9 mouse cellular contexts compared by ENCODE assay signal in the genomic region with DNA sequence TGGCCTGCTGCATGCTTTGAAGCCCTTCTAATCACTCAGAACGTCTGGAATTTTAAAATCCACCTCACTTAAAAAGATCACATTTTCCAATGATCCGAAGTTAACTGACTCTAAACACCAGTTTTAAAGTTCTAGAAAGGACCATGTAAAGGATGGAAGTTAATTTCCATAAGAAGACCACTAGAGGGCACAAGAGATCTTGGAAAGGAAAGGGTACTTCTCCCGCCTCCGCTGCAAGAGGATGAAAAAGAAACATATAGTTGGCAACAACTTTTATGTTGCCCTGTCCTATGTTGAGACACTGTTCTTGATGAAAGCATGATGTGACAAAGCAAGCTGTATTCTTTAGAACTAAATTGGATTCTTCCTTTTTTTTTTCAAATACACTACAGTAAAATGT. TPM values are rescaled to one million over a fixed set of nuclear protein-coding genes. Genes with fewer than 3 reads are reported as not detected.
A peak's percentile ranks its signal among the peaks of the same experiment; 100 is the strongest.
DNase-seq lines count a peak whose midpoint lies in the region; ATAC-seq and TF ChIP-seq lines count a peak whose summit lies in the region.
"Had no signal": no experiment of that assay in that cellular context is flagged by ENCODE, and none has a peak within 500 bp of the region (broad histone marks: within the 10 kb centered on the region; RNA-seq: fewer than 3 reads in every experiment).

No protein-coding gene starts in this region.

- peak; percentile 87 for TF ChIP-seq CTCF in forebrain, postnatal 0 days (IDR thresholded peaks at IDR 0.05; ENCODE audit: low read depth)

- peaks cover 5% of the 10 kb centered on the region for H3K4me1 ChIP-seq in midbrain, embryonic 11.5 days (ENCODE audit: control insufficient read depth, insufficient read depth, low read length)
- H3K4me1 ChIP-seq in midbrain, embryonic 10.5 days = peaks cover 13% of the 10 kb centered on the region
- no peaks in the 10 kb centered on the region for H3K4me1 ChIP-seq in forebrain, postnatal 0 days (ENCODE audit: insufficient read depth)

- 13% methylated on average over 4 of the region's 4 CpGs for WGBS in midbrain, embryonic 11.5 days
- 18% methylated on average over 4 of the region's 4 CpGs for WGBS in midbrain, embryonic 10.5 days
- WGBS in forebrain, postnatal 0 days = 9% methylated on average over 4 of the region's 4 CpGs

- no peaks in the 10 kb centered on the region for H3K9me3 ChIP-seq in midbrain, embryonic 11.5 days (ENCODE audit: control insufficient read depth, low read length)
- no peaks in the 10 kb centered on the region for H3K9me3 ChIP-seq in midbrain, embryonic 10.5 days (replicated peaks)
- no peaks in the 10 kb centered on the region for H3K9me3 ChIP-seq in forebrain, postnatal 0 days (ENCODE audit: low read length)

- H3K27ac ChIP-seq in midbrain, embryonic 11.5 days (ENCODE audit: low read depth, low read length) = no peak overlapping the region
- no peak overlapping the region for H3K27ac ChIP-seq in midbrain, embryonic 10.5 days (replicated peaks)
- H3K27ac ChIP-seq in forebrain, postnatal 0 days (ENCODE audit: low read depth, low read length) = no peak overlapping the region

- H3K36me3 ChIP-seq in midbrain, embryonic 11.5 days (ENCODE audit: control insufficient read depth, insufficient read depth, low read length) = no peaks in the 10 kb centered on the region
- no peaks in the 10 kb centered on the region for H3K36me3 ChIP-seq in midbrain, embryonic 10.5 days
- H3K36me3 ChIP-seq in forebrain, postnatal 0 days (ENCODE audit: insufficient read depth) = no peaks in the 10 kb centered on the region

- no peaks in the 10 kb centered on the region for H3K27me3 ChIP-seq in midbrain, embryonic 11.5 days (ENCODE audit: control insufficient read depth, insufficient read depth, low read length)
- H3K27me3 ChIP-seq in midbrain, embryonic 10.5 days (ENCODE audit: low read depth, poor library complexity, severe bottlenecking) = peaks cover 18% of the 10 kb centered on the region
- no peaks in the 10 kb centered on the region for H3K27me3 ChIP-seq in forebrain, postnatal 0 days (ENCODE audit: insufficient read depth, low read length)

- ATAC-seq in midbrain, embryonic 11.5 days (ENCODE audit: low FRiP score) = peak; percentile 33; the same call in 1 of the 2 replicates
- peak; percentile 80 for ATAC-seq in forebrain, postnatal 0 days

- no peak overlapping the region for H3K4me3 ChIP-seq in midbrain, embryonic 11.5 days (ENCODE audit: low read depth, low read length)
- H3K4me3 ChIP-seq in midbrain, embryonic 10.5 days = no peak overlapping the region
- no peak overlapping the region for H3K4me3 ChIP-seq in forebrain, postnatal 0 days (ENCODE audit: low read depth, low read length)

- peak; percentile 10 to 54 for DNase-seq in heart, adult 18-20 months
- DNase-seq in heart, postnatal 4 days = no peak
- peak; percentile 90 for DNase-seq in midbrain, embryonic 11.5 days (ENCODE audit: low spot score, missing footprints)
- DNase-seq in midbrain, embryonic 10.5 days (ENCODE audit: low spot score) = no peak
- DNase-seq in forebrain, postnatal 0 days = peak; percentile 69
- peak; percentile 82 for DNase-seq in retina, embryonic 14.5 days (ENCODE audit: low spot score)
- DNase-seq in adrenal gland, postnatal 25 days = no peak
- no peak for DNase-seq in spleen, postnatal 10 days (ENCODE audit: low spot score in 2 of 2)

- no peak overlapping the region for H3K9ac ChIP-seq in midbrain, embryonic 11.5 days (ENCODE audit: low read length)
- no peak overlapping the region for H3K9ac ChIP-seq in forebrain, postnatal 0 days

- H3K4me2 ChIP-seq in midbrain, embryonic 11.5 days = no peak overlapping the region
- no peak overlapping the region for H3K4me2 ChIP-seq in forebrain, postnatal 0 days (ENCODE audit: low read depth)

RNA-seq across cellular contexts. Expression of a gene that starts 22.6 kb away (rescaled TPM):
- 10 to 100 TPM; 18.0 to 19.7 TPM for total RNA-seq in heart, adult 18-20 months (2021)
- total RNA-seq in heart, postnatal 4 days (2021) = 10 to 100 TPM; 17.5 to 18.7 TPM
- 44.2 and 46.6 TPM in 2 replicates for polyA plus RNA-seq in midbrain, embryonic 11.5 days (2014; fragmentation: Nextera tagmentation; extraction: Ambion mirVana)
- polyA plus RNA-seq in midbrain, embryonic 10.5 days (2016; fragmentation: Nextera tagmentation; extraction: Ambion mirVana) = 34.7 and 38.7 TPM in 2 replicates
- total RNA-seq in forebrain, postnatal 0 days (2014; rRNA removed) = 24.5 and 30.5 TPM in 2 replicates
- 13.0 and 15.5 TPM in 2 replicates for polyA plus RNA-seq in forebrain, postnatal 0 days (2015; fragmentation: Nextera tagmentation; extraction: Ambion mirVana)
- total RNA-seq in adrenal gland, postnatal 25 days (2021) = 27.1 and 28.9 TPM in 2 replicates

RNA-seq across cellular contexts. Expression of a gene that starts 22.9 kb away (rescaled TPM):
- total RNA-seq in heart, adult 18-20 months (2021) = 1 to 10 TPM in 1 of 2 experiments, under 1 TPM in 1; 0.37 to 1.2 TPM
- total RNA-seq in heart, postnatal 4 days (2021) = under 1 TPM; 0.41 to 0.79 TPM
- 0.87 and 1.2 TPM in 2 replicates for polyA plus RNA-seq in midbrain, embryonic 11.5 days (2014; fragmentation: Nextera tagmentation; extraction: Ambion mirVana)
- 0.75 and 0.78 TPM in 2 replicates for polyA plus RNA-seq in midbrain, embryonic 10.5 days (2016; fragmentation: Nextera tagmentation; extraction: Ambion mirVana)
- total RNA-seq in forebrain, postnatal 0 days (2014; rRNA removed) = 2.5 and 7.4 TPM in 2 replicates
- polyA plus RNA-seq in forebrain, postnatal 0 days (2015; fragmentation: Nextera tagmentation; extraction: Ambion mirVana) = 2.3 and 3.9 TPM in 2 replicates
- 22.5 and 31.1 TPM in 2 replicates for total RNA-seq in adrenal gland, postnatal 25 days (2021)
- polyA plus RNA-seq: small intestine, adult 2 months had no signal

RNA-seq across cellular contexts. Expression of a gene that starts 55.6 kb away (rescaled TPM):
- 10 to 100 TPM; 82.5 to 82.7 TPM for total RNA-seq in heart, adult 18-20 months (2021)
- 100 to 1,000 TPM; 120 to 123 TPM for total RNA-seq in heart, postnatal 4 days (2021)
- 147 and 151 TPM in 2 replicates for polyA plus RNA-seq in midbrain, embryonic 11.5 days (2014; fragmentation: Nextera tagmentation; extraction: Ambion mirVana)
- polyA plus RNA-seq in midbrain, embryonic 10.5 days (2016; fragmentation: Nextera tagmentation; extraction: Ambion mirVana) = 150 and 151 TPM in 2 replicates
- 124 and 145 TPM in 2 replicates for total RNA-seq in forebrain, postnatal 0 days (2014; rRNA removed)
- 152 and 176 TPM in 2 replicates for polyA plus RNA-seq in forebrain, postnatal 0 days (2015; fragmentation: Nextera tagmentation; extraction: Ambion mirVana)
- 48.6 and 57.5 TPM in 2 replicates for total RNA-seq in adrenal gland, postnatal 25 days (2021)

Comparison
In these comparisons a context has a peak if more than half of its experiments do, and no peak if none do; other contexts are left out.
1. DNase-seq: peak in heart, adult 18-20 months (2 of 2), midbrain, embryonic 11.5 days (single experiment), forebrain, postnatal 0 days (single experiment) and retina, embryonic 14.5 days (single experiment); none in heart, postnatal 4 days (single experiment), midbrain, embryonic 10.5 days (single experiment), adrenal gland, postnatal 25 days (single experiment) and spleen, postnatal 10 days (0 of 2).